Mouse (Mus musculus): ENCODE results near the gene Atoh7. TPM values are rescaled to one million over a fixed set of nuclear protein-coding genes. Genes with fewer than 3 reads are reported as not detected.

The Atoh7 gene
- polyA plus RNA-seq, 1 experiment = not detected

GRCm38 (mm10) chr10:63126116-63126515 is 26.7 kb downstream of the Atoh7 start:
- Histone ChIP-seq H3K36me3 (ENCODE audit: control insufficient read depth, insufficient read depth, low read length, poor library complexity, severe bottlenecking) (no peaks in the 10 kb centered on the region), H3K9me3 (replicated peaks; ENCODE audit: control insufficient read depth, insufficient read depth, low read length, poor library complexity, severe bottlenecking) (no peaks in the 10 kb centered on the region), H3K27ac (ENCODE audit: insufficient read depth, low read length) (no peak overlapping the region), H3K4me3 (ENCODE audit: low read depth, low read length) (no peak overlapping the region), H3K4me1 (ENCODE audit: control insufficient read depth, insufficient read depth, low read length) (no peaks in the 10 kb centered on the region), H3K27me3 (ENCODE audit: control insufficient read depth, insufficient read depth, low read length, poor library complexity, severe bottlenecking) (no peaks in the 10 kb centered on the region), H3K9ac (ENCODE audit: low read depth, poor library complexity, severe bottlenecking) (no peak overlapping the region)
- no peak for TF ChIP-seq EP300 (IDR thresholded peaks at IDR 0.05; ENCODE audit: insufficient read depth, low read depth, low read length)
- no peak for TF ChIP-seq CTCF (IDR thresholded peaks at IDR 0.05; ENCODE audit: low read depth, low read length)
- TF ChIP-seq POLR2A (IDR thresholded peaks at IDR 0.05; ENCODE audit: insufficient read depth, low read length) = no peak

GRCm38 (mm10) chr10:63127156-63127555 is 27.7 kb downstream of the Atoh7 start:
- Histone ChIP-seq H3K9ac (ENCODE audit: low read depth, poor library complexity, severe bottlenecking) (no peak overlapping the region), H3K27me3 (ENCODE audit: control insufficient read depth, insufficient read depth, low read length, poor library complexity, severe bottlenecking) (no peaks in the 10 kb centered on the region), H3K4me3 (ENCODE audit: low read depth, low read length) (no peak overlapping the region), H3K27ac (ENCODE audit: insufficient read depth, low read length) (no peak overlapping the region), H3K36me3 (ENCODE audit: control insufficient read depth, insufficient read depth, low read length, poor library complexity, severe bottlenecking) (no peaks in the 10 kb centered on the region), H3K4me1 (ENCODE audit: control insufficient read depth, insufficient read depth, low read length) (no peaks in the 10 kb centered on the region), H3K9me3 (replicated peaks; ENCODE audit: control insufficient read depth, insufficient read depth, low read length, poor library complexity, severe bottlenecking) (no peaks in the 10 kb centered on the region)
- TF ChIP-seq POLR2A (IDR thresholded peaks at IDR 0.05; ENCODE audit: insufficient read depth, low read length) (no peak), EP300 (IDR thresholded peaks at IDR 0.05; ENCODE audit: insufficient read depth, low read depth, low read length) (no peak), CTCF (IDR thresholded peaks at IDR 0.05; ENCODE audit: low read depth, low read length) (no peak)

GRCm38 (mm10) chr10:63128256-63128655 is 28.8 kb downstream of the Atoh7 start:
- H3K9ac ChIP-seq (ENCODE audit: low read depth, poor library complexity, severe bottlenecking) = no peak overlapping the region
- no peak for TF ChIP-seq EP300 (IDR thresholded peaks at IDR 0.05; ENCODE audit: insufficient read depth, low read depth, low read length)
- H3K27me3 ChIP-seq (ENCODE audit: control insufficient read depth, insufficient read depth, low read length, poor library complexity, severe bottlenecking) = no peaks in the 10 kb centered on the region
- H3K4me1 ChIP-seq (ENCODE audit: control insufficient read depth, insufficient read depth, low read length) = no peaks in the 10 kb centered on the region
- no peaks in the 10 kb centered on the region for H3K36me3 ChIP-seq (ENCODE audit: control insufficient read depth, insufficient read depth, low read length, poor library complexity, severe bottlenecking)
- no peak overlapping the region for H3K27ac ChIP-seq (ENCODE audit: insufficient read depth, low read length)
- H3K4me3 ChIP-seq (ENCODE audit: low read depth, low read length) = no peak overlapping the region
- H3K9me3 ChIP-seq (replicated peaks; ENCODE audit: control insufficient read depth, insufficient read depth, low read length, poor library complexity, severe bottlenecking) = no peaks in the 10 kb centered on the region

DNA sequence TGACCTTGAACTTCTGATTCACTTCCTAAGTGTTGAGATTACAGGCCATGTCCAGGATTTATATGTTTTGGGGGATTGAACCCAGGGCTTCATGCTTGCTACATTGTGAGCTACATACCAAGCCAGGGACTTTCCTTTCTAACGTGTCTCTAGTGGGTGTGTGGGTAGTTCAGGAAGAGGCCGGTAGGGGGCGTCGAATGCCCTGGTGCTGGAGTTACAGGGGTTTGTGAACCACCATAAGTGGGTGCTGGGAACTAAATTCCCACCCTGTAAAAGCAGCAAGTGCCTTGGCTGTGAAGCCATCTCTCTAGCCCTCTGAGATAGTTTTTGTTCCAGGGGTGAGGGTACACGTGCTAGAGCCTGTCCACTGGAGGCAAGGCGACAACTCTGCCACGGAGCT is 31.0 kb downstream of the Atoh7 start:
- H3K9me3 ChIP-seq (replicated peaks; ENCODE audit: control insufficient read depth, insufficient read depth, low read length, poor library complexity, severe bottlenecking) = no peaks in the 10 kb centered on the region
- H3K9ac ChIP-seq (ENCODE audit: low read depth, poor library complexity, severe bottlenecking) = no peak overlapping the region
- peak; percentile 61 for TF ChIP-seq CTCF (IDR thresholded peaks at IDR 0.05; ENCODE audit: low read depth, low read length)
- no peak for TF ChIP-seq POLR2A (IDR thresholded peaks at IDR 0.05; ENCODE audit: insufficient read depth, low read length)
- H3K4me3 ChIP-seq (ENCODE audit: low read depth, low read length) = no peak overlapping the region
- no peak overlapping the region for H3K27ac ChIP-seq (ENCODE audit: insufficient read depth, low read length)
- H3K36me3 ChIP-seq (ENCODE audit: control insufficient read depth, insufficient read depth, low read length, poor library complexity, severe bottlenecking) = no peaks in the 10 kb centered on the region
- no peaks in the 10 kb centered on the region for H3K27me3 ChIP-seq (ENCODE audit: control insufficient read depth, insufficient read depth, low read length, poor library complexity, severe bottlenecking)
- no peaks in the 10 kb centered on the region for H3K4me1 ChIP-seq (ENCODE audit: control insufficient read depth, insufficient read depth, low read length)

DNA sequence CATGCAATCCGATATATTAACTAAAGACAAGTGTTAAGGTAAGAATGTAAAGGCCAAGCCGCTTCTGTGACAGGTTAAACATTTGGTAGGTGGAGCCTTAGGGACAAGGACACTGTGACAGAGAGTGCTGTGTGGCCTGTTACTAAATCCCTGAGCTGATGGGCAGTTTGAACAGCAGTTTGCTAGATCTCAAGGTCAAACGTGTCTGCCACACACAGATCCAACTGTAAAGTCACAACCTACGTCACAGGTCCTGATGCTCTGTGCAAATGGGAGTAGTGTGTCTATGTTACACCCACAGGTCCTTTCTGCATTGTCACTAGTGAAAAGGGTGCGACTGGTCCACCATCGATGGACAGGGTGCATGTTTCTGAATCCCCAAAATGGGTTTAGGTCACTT is 32.9 kb downstream of the Atoh7 start:
- Histone ChIP-seq H3K4me3 (ENCODE audit: low read depth, low read length) (no peak overlapping the region), H3K9ac (ENCODE audit: low read depth, poor library complexity, severe bottlenecking) (no peak overlapping the region), H3K27me3 (ENCODE audit: control insufficient read depth, insufficient read depth, low read length, poor library complexity, severe bottlenecking) (no peaks in the 10 kb centered on the region), H3K36me3 (ENCODE audit: control insufficient read depth, insufficient read depth, low read length, poor library complexity, severe bottlenecking) (no peaks in the 10 kb centered on the region), H3K9me3 (replicated peaks; ENCODE audit: control insufficient read depth, insufficient read depth, low read length, poor library complexity, severe bottlenecking) (no peaks in the 10 kb centered on the region), H3K27ac (ENCODE audit: insufficient read depth, low read length) (no peak overlapping the region), H3K4me1 (ENCODE audit: control insufficient read depth, insufficient read depth, low read length) (no peaks in the 10 kb centered on the region)
- no peak for TF ChIP-seq CTCF (IDR thresholded peaks at IDR 0.05; ENCODE audit: low read depth, low read length)

DNA sequence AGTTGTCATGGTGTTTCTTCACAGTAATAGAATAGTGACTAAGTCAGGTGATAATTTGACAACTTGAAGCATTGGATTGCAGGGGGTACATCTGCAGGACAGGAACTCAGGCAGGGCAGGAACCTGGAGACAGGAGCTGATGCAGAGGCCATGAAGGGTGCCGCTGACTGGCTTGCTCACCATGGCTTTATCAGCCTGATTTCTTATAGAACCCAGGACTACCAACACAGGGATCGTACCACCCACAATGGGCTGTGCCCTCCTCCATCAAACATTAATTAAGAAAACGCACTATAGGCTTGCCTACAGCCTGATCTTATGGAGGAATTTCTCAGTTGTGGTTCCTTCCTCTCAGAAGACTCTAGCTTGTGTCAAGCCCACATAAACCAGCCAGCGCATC is 33.9 kb downstream of the Atoh7 start:
- TF ChIP-seq POLR2A (IDR thresholded peaks at IDR 0.05; ENCODE audit: insufficient read depth, low read length) (no peak), CTCF (IDR thresholded peaks at IDR 0.05; ENCODE audit: low read depth, low read length) (no peak), EP300 (IDR thresholded peaks at IDR 0.05; ENCODE audit: insufficient read depth, low read depth, low read length) (no peak)
- H3K27ac ChIP-seq (ENCODE audit: insufficient read depth, low read length) = no peak overlapping the region
- no peaks in the 10 kb centered on the region for H3K4me1 ChIP-seq (ENCODE audit: control insufficient read depth, insufficient read depth, low read length)
- no peak overlapping the region for H3K9ac ChIP-seq (ENCODE audit: low read depth, poor library complexity, severe bottlenecking)
- H3K4me3 ChIP-seq (ENCODE audit: low read depth, low read length) = no peak overlapping the region
- H3K36me3 ChIP-seq (ENCODE audit: control insufficient read depth, insufficient read depth, low read length, poor library complexity, severe bottlenecking) = no peaks in the 10 kb centered on the region
- H3K9me3 ChIP-seq (replicated peaks; ENCODE audit: control insufficient read depth, insufficient read depth, low read length, poor library complexity, severe bottlenecking) = no peaks in the 10 kb centered on the region
- H3K27me3 ChIP-seq (ENCODE audit: control insufficient read depth, insufficient read depth, low read length, poor library complexity, severe bottlenecking) = no peaks in the 10 kb centered on the region
